ENCODE assay signal across 8 mouse cellular contexts in genomic region chr11:63920531-63920930, GRCm38 (mm10). TPM values are rescaled to one million over a fixed set of nuclear protein-coding genes. Genes with fewer than 3 reads are reported as not detected.
DNase-seq lines count a peak whose midpoint lies in the region; ATAC-seq lines count a peak whose summit lies in the region.

No protein-coding gene starts in this region.

- peak; percentile 52 to 54 for ATAC-seq in hematopoietic stem cell, adult 5-6 weeks (replicated peaks in 1 of 2; ENCODE audit: insufficient read depth in 1 of 2, low FRiP score in 2 of 2, low TSS enrichment in 1 of 2, low read depth in 1 of 2, poor library complexity in 2 of 2, severe bottlenecking in 2 of 2)

- DNase-seq in ES-CJ7 (ENCODE audit: low read depth, low spot score): peak; percentile 82
- peak; percentile 13 to 59 for DNase-seq in cerebellum, adult 18-20 months
- peak; percentile 90 for DNase-seq in forelimb bud, embryonic 11.5 days (ENCODE audit: low read depth, low spot score)
- peak; percentile 55 to 64 for DNase-seq in layer of hippocampus, postnatal 25 days (ENCODE audit: extremely low spot score in 1 of 2, low spot score in 1 of 2)
- DNase-seq in lung, postnatal 25 days (ENCODE audit: low spot score): peak; percentile 75
- peak; percentile 89 for DNase-seq in retina, embryonic 14.5 days (ENCODE audit: low spot score)
- peak; percentile 81 for DNase-seq in thymus, postnatal 14 days

RNA-seq across cellular contexts. Expression of gene Hs3st3b1, which starts 1.6 kb away (rescaled TPM):
- total RNA-seq in hematopoietic stem cell, adult 5-6 weeks (2017): 0.50 and 0.79 TPM in 2 replicates
- total RNA-seq in layer of hippocampus, postnatal 25 days (2021): under 1 TPM; 0.47 to 0.49 TPM

Comparison
In these comparisons a context has a peak if more than half of its experiments do, and no peak if none do; other contexts are left out.
1. Peak in every context shown above with its lines: DNase-seq and ATAC-seq.
2. DNase-seq: peak in every context shown above with its lines; median percentile 90 in forelimb bud, embryonic 11.5 days; 89 in retina, embryonic 14.5 days; 82 in ES-CJ7; 81 in thymus, postnatal 14 days; 75 in lung, postnatal 25 days; 60 in layer of hippocampus, postnatal 25 days; 36 in cerebellum, adult 18-20 months.